Mouse (Mus musculus) olfactory bulb, adult 2 months (tissue): ENCODE results near the gene Sult2b1.

Experiments
- CTCF ChIP-seq: fragments of 200-500 bp; IDR thresholded peaks from 2 replicates; pipeline ENCODE4 v1.5.1; 2012; ENCODE audit warnings: low read depth, mild to moderate bottlenecking, low read length, moderate library complexity; ENCODE audit not compliant: insufficient read depth
- POLR2A ChIP-seq: fragments of 200-500 bp; IDR thresholded peaks from 2 replicates; pipeline ENCODE4 v1.6.1; 2012; ENCODE audit warnings: mild to moderate bottlenecking, low read depth, low read length, moderate library complexity; ENCODE audit not compliant: insufficient read depth

GRCm38 (mm10) chr7:45779081-45779641, 5.3 kb downstream of the Sult2b1 start:
- TF ChIP-seq POLR2A: no peak
- TF ChIP-seq CTCF: no peak
